Mouse (Mus musculus) lung, embryonic 16.5 days (tissue): ENCODE data around the gene Rnase9. TPM values are rescaled to one million over a fixed set of nuclear protein-coding genes. Genes with fewer than 3 reads are reported as not detected.
A peak's percentile ranks its signal among the peaks of the same experiment; 100 is the strongest.

Experiments
- ATAC-seq: fragments of 200-750 bp; cut with Nextera tagmentation; 2 replicates; pipeline ENCODE4 v1.8.0; 2017; ENCODE audit warnings: low read depth, mild to moderate bottlenecking, moderate library complexity
- H3K27ac ChIP-seq: fragments of 300-500 bp; sonication (generic); 2 replicates; pipeline ENCODE4 v1.5.1; 2014; ENCODE audit warnings: mild to moderate bottlenecking, control low read depth, low read length
- H3K27me3 ChIP-seq: fragments of 300-500 bp; sonication (generic); 2 replicates; pipeline ENCODE4 v1.6.1; 2014; ENCODE audit warnings: low read depth, low read length, mixed read lengths; ENCODE audit not compliant: control insufficient read depth, insufficient read depth
- H3K36me3 ChIP-seq: fragments of 300-500 bp; sonication (generic); 2 replicates; pipeline ENCODE4 v1.6.1; 2014; ENCODE audit warnings: low read length; ENCODE audit not compliant: control insufficient read depth, insufficient read depth
- H3K4me1 ChIP-seq: fragments of 300-500 bp; sonication (generic); replicated peaks from 2 replicates; pipeline ENCODE4 v1.6.1; 2014; ENCODE audit warnings: low read length, mixed read lengths; ENCODE audit not compliant: control insufficient read depth, insufficient read depth
- H3K4me2 ChIP-seq: fragments of 300-500 bp; sonication (generic); 2 replicates; pipeline ENCODE4 v1.6.1; 2014; ENCODE audit warnings: low read depth, low read length, control low read depth
- H3K4me3 ChIP-seq: fragments of 300-500 bp; sonication (generic); 2 replicates; pipeline ENCODE4 v1.5.1; 2014; ENCODE audit warnings: mild to moderate bottlenecking, low read length, control low read depth
- H3K9ac ChIP-seq: fragments of 300-500 bp; sonication (generic); 2 replicates; pipeline ENCODE4 v1.6.1; 2014; ENCODE audit warnings: low read length, control low read depth
- H3K9me3 ChIP-seq: fragments of 300-500 bp; sonication (generic); 2 replicates; pipeline ENCODE4 v1.6.1; 2016; ENCODE audit warnings: low read length; ENCODE audit not compliant: control insufficient read depth
- WGBS: fragments of 180-500 bp; shearing (Covaris S2); extraction: QIAGEN DNeasy Blood & Tissue Kit; methylation state at CpG from one replicate; pipeline ENCODE4 v1.1.7; 2014; 5-methylcytosine and 5-hydroxymethylcytosine counted together
- polyA plus RNA-seq: library from polyadenylated mRNA; unstranded; fragments of >200 nt; fragmentation: Nextera tagmentation; extraction: Ambion mirVana; gene quantifications from 2 replicates; pipeline ENCODE4 v1.2.1, GENCODE M21; 2015

The Rnase9 gene
- not detected in 2 replicates for polyA plus RNA-seq

DNA sequence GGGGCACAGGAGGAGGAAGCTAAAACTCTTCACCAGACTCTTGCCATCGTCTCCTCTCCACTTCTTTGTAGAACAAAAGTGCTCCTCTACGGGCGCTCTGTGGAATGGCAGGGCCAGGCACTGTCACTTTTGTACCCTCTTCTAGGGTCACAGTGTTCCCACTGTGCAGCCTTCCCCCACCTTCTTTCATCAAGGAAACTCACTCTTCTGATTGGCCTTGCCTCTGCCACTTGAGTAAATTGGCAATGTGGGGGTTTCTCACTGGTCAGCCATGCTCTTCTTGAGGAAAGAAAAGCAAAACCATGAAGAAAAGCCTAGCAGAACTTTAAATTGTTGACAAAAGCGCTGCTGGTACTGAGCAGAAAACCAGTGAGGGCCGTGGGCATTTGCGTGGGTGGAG is at the start of gene Rnase9:
Rnase9 (minus strand) TSS at position 101 of the 400 bp plus-strand sequence.
- no peak within 1 kb of the TSS for H3K4me3 ChIP-seq
- no peaks in the 10 kb centered on the region for H3K9me3 ChIP-seq
- no peaks in the 10 kb centered on the region for H3K27me3 ChIP-seq
- H3K4me1 ChIP-seq = no peaks in the 10 kb centered on the region
- 80% methylated on average over 6 of the region's 6 CpGs for WGBS
- ATAC-seq = no peak
- no peaks in the 10 kb centered on the region for H3K36me3 ChIP-seq
- no peak within 1 kb of the TSS for H3K4me2 ChIP-seq
- H3K27ac ChIP-seq = no peak within 1 kb of the TSS
- no peak within 1 kb of the TSS for H3K9ac ChIP-seq

DNA sequence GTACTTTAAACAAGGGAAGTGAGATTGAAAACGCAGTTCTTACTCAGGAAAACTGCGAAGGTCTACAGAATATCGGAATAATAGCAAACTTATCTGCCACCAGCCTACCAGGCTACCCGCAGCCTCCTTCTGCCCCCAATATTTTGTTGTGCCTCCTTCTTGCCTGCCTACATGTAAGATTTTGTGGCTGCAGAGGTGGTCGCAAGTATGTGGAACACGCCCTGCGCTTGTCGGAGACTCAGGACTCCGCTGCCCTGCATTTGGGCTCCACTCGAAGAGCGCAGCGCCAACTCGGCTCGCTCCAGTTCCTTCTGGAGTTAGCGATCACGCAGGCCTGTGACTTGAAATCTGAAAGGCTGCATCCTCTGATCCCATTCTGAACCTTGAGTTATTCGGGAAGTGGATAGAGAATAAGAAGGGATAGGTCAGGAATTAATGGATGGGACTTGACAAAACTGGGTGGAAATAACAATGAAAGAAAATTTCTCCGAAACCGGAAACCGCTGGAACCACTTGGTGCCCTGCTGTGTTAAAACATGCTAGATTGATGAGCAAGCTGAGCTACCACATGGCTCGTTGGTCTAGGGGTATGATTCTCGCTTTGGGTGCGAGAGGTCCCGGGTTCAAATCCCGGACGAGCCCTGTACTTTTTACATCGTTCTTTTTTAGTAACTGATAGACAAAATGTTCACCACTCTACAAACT is 48.6 kb upstream of the Rnase9 start:
- Histone ChIP-seq H3K9me3 (no peaks in the 10 kb centered on the region), H3K4me2 (peak overlapping the region; percentile 84), H3K27me3 (no peaks in the 10 kb centered on the region), H3K4me1 (peaks cover 11% of the 10 kb centered on the region), H3K4me3 (peak overlapping the region; percentile 83), H3K27ac (peak overlapping the region; percentile 90), H3K9ac (peak overlapping the region; percentile 59), H3K36me3 (no peaks in the 10 kb centered on the region)
- under 1% methylated on average over 27 of the region's 27 CpGs for WGBS
- peak; percentile 48 for ATAC-seq

DNA sequence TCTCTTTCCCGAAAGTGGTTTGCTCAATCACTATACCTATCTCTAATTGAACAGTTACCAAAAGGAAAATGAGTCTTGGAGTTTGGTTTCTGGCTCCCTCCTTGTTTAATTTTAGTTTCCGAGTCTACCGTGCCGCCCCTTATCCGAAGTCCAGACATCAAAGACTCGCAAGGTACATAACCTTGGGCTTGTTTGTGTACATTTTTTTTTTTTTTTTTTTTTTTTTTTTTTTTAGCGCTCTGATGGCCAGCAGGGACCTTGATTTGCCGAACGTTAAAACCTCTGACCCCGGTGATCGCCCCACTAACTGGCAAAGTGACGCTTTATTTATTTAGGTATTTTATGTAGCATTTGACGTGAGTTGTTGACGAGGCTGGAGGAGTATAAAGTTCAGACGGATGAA is 48.0 kb upstream of the Rnase9 start:
- Histone ChIP-seq H3K9ac (peak overlapping the region; percentile 55), H3K9me3 (no peaks in the 10 kb centered on the region), H3K4me1 (peaks cover 11% of the 10 kb centered on the region), H3K36me3 (no peaks in the 10 kb centered on the region), H3K4me3 (peak overlapping the region; percentile 83), H3K27me3 (no peaks in the 10 kb centered on the region), H3K27ac (peak overlapping the region; percentile 90), H3K4me2 (peak overlapping the region; percentile 84)
- no peak for ATAC-seq
- under 1% methylated on average over 15 of the region's 15 CpGs for WGBS

- H3K36me3 ChIP-seq = no peaks in the 10 kb centered on the region
- no peaks in the 10 kb centered on the region for H3K27me3 ChIP-seq
- H3K27ac ChIP-seq = peak overlapping the region; percentile 90
- H3K9ac ChIP-seq = peak overlapping the region; percentile 76
- H3K4me1 ChIP-seq = peaks cover 12% of the 10 kb centered on the region
- peak overlapping the region; percentile 83 for H3K4me3 ChIP-seq
- WGBS = under 1% methylated on average over 34 of the region's 34 CpGs
- no peaks in the 10 kb centered on the region for H3K9me3 ChIP-seq
- peak overlapping the region; percentile 84 for H3K4me2 ChIP-seq
- ATAC-seq = peak; percentile 90
Measured at GRCm38 (mm10) chr14:51088970-51089673, 47.5 kb upstream of the Rnase9 start.

DNA sequence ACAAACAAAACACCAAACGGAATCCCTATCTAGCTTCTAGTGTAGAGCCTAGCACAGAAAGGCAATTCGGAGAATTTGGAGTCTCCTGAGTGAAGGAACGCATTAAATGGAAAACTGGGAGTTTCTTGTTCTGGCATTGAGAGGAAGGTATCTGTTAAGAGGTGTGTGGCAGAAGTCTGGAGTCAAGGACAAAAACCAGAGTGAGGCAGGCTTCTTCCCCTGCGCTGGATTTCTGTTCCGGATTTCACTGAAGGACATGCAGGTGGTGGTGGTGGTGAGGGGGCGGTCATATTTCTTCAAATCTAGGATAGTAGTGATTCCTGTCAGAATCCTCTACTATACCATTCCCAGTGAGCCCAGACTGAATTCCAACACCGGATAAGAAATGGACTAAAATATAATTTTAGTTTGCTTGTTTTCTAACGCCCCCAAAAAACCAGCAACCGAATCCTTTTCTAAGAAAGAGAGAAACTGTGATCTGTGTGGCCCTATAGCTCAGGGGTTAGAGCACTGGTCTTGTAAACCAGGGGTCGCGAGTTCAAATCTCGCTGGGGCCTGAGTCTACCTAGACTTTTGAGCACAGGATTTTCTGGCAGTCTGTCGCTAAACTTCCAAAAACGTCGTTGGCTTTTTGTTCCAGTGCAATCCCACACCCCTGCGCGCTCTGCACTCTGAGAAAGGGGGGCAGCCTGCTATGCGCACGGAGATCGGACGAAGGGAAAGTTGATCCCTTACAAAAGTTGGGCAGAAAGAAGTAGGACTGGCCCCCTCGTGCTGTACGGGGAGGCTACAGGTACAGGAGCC is 46.7 kb upstream of the Rnase9 start:
- no peaks in the 10 kb centered on the region for H3K9me3 ChIP-seq
- H3K4me2 ChIP-seq = peak overlapping the region; percentile 84
- ATAC-seq = peak; percentile 21
- peak overlapping the region; percentile 83 for H3K4me3 ChIP-seq
- H3K9ac ChIP-seq = peak overlapping the region; percentile 76
- under 1% methylated on average over 23 of the region's 23 CpGs for WGBS
- peak overlapping the region; percentile 90 for H3K27ac ChIP-seq
- H3K27me3 ChIP-seq = no peaks in the 10 kb centered on the region
- H3K4me1 ChIP-seq = peaks cover 18% of the 10 kb centered on the region
- no peaks in the 10 kb centered on the region for H3K36me3 ChIP-seq

GRCm38 (mm10) chr14:51087762-51088161 is 46.1 kb upstream of the Rnase9 start:
- Histone ChIP-seq H3K9me3 (no peaks in the 10 kb centered on the region), H3K4me2 (peak overlapping the region; percentile 84), H3K9ac (peak overlapping the region; percentile 59; the same call in 1 of the 2 replicates), H3K27me3 (no peaks in the 10 kb centered on the region), H3K4me1 (peaks cover 18% of the 10 kb centered on the region), H3K36me3 (no peaks in the 10 kb centered on the region), H3K27ac (no peak overlapping the region), H3K4me3 (peak overlapping the region; percentile 83)
- WGBS = 8% methylated on average over 9 of the region's 9 CpGs
- no peak for ATAC-seq

- Histone ChIP-seq H3K27ac (no peak overlapping the region), H3K9me3 (no peaks in the 10 kb centered on the region), H3K9ac (no peak overlapping the region), H3K4me3 (no peak overlapping the region), H3K36me3 (no peaks in the 10 kb centered on the region), H3K4me1 (peaks cover 11% of the 10 kb centered on the region; the same call in 1 of the 2 replicates), H3K4me2 (no peak overlapping the region), H3K27me3 (no peaks in the 10 kb centered on the region)
- WGBS = 75% methylated on average over 4 of the region's 4 CpGs
- ATAC-seq = no peak
Measured at GRCm38 (mm10) chr14:51085911-51086310, 44.2 kb upstream of the Rnase9 start.

- H3K36me3 ChIP-seq = no peaks in the 10 kb centered on the region
- 77% methylated on average over 2 of the region's 2 CpGs for WGBS
- ATAC-seq = no peak
Measured at GRCm38 (mm10) chr14:51085086-51085485, 43.4 kb upstream of the Rnase9 start.

DNA sequence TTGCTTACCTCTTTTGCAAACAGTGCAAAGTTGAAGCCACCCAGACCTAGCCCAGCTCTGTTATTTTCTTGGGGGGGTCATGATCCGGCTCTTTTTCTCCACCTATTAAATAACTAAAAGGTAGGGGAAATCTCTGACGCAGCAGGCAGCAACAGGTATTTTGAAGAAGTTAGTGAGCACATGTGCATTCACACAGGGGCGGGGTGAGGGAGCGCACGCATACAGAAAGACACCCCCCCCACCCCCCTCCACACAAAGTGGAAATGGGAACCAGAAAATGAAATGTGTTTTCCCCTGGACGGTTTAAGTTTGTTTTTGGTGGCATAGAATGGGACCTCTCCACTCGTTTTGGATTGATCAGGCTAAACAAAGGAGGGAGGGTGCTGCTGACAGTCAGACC is 42.1 kb upstream of the Rnase9 start:
- Histone ChIP-seq H3K4me1 (peaks cover 11% of the 10 kb centered on the region; the same call in 1 of the 2 replicates), H3K9ac (no peak overlapping the region; the same call in 1 of the 2 replicates), H3K36me3 (no peaks in the 10 kb centered on the region), H3K9me3 (no peaks in the 10 kb centered on the region), H3K4me2 (peak overlapping the region; percentile 71), H3K27ac (no peak overlapping the region), H3K4me3 (peak overlapping the region; percentile 63), H3K27me3 (no peaks in the 10 kb centered on the region)
- no peak for ATAC-seq
- 10% methylated on average over 7 of the region's 7 CpGs for WGBS

More at GRCm38 (mm10) chr14:51085086-51085485, 43.4 kb upstream of the Rnase9 start:
- Histone ChIP-seq H3K27me3 (no peaks in the 10 kb centered on the region), H3K4me2 (no peak overlapping the region), H3K27ac (no peak overlapping the region), H3K9ac (no peak overlapping the region), H3K4me1 (peaks cover 11% of the 10 kb centered on the region; the same call in 1 of the 2 replicates), H3K4me3 (no peak overlapping the region), H3K9me3 (no peaks in the 10 kb centered on the region)
